Mouse (Mus musculus) ES-Bruce4 (cell line): Measurements from ENCODE around the gene Lrguk. TPM values are rescaled to one million over a fixed set of nuclear protein-coding genes. Genes with fewer than 3 reads are reported as not detected.

Experiments used
- H3K27ac ChIP-seq: 2 replicates; pipeline ENCODE4 v1.5.1; 2012; ENCODE audit warnings: low read length, inconsistent platforms; ENCODE audit not compliant: insufficient read depth
- H3K27me3 ChIP-seq: 2 replicates; pipeline ENCODE4 v1.6.1; 2012; ENCODE audit warnings: mild to moderate bottlenecking, low read length, inconsistent platforms; ENCODE audit not compliant: control insufficient read depth, poor library complexity, insufficient read depth, severe bottlenecking
- H3K36me3 ChIP-seq: 2 replicates; pipeline ENCODE4 v1.6.1; 2012; ENCODE audit warnings: inconsistent platforms, mild to moderate bottlenecking, low read length, moderate library complexity; ENCODE audit not compliant: control insufficient read depth, poor library complexity, insufficient read depth, severe bottlenecking
- H3K4me1 ChIP-seq: one replicate; pipeline ENCODE4 v1.8.1; 2011; ENCODE audit warnings: low read length; ENCODE audit not compliant: control insufficient read depth, insufficient read depth
- H3K4me3 ChIP-seq: 2 replicates; pipeline ENCODE4 v1.5.1; 2011; ENCODE audit warnings: low read depth, mild to moderate bottlenecking, low read length
- H3K9ac ChIP-seq: 2 replicates; pipeline ENCODE4 v1.6.1; 2012; ENCODE audit warnings: low read depth, mild to moderate bottlenecking, inconsistent platforms; ENCODE audit not compliant: poor library complexity, severe bottlenecking
- H3K9me3 ChIP-seq: replicated peaks from 2 replicates; pipeline ENCODE4 v1.6.1; 2012; ENCODE audit warnings: mild to moderate bottlenecking, low read length, inconsistent platforms; ENCODE audit not compliant: control insufficient read depth, poor library complexity, insufficient read depth, severe bottlenecking
- CTCF ChIP-seq: IDR thresholded peaks from one replicate; pipeline ENCODE4 v1.8.1; 2011; ENCODE audit warnings: low read depth, low read length
- EP300 ChIP-seq: IDR thresholded peaks from 2 replicates; pipeline ENCODE4 v1.6.1; 2011; ENCODE audit warnings: low read depth, low read length; ENCODE audit not compliant: insufficient read depth
- POLR2A ChIP-seq: IDR thresholded peaks from one replicate; pipeline ENCODE4 v1.8.1; 2011; ENCODE audit warnings: low read length; ENCODE audit not compliant: insufficient read depth
- polyA plus RNA-seq: library from polyadenylated mRNA; stranded (reverse); fragments of >200 nt; gene quantifications from 2 replicates; pipeline ENCODE4 v1.2.4, GENCODE M21; 2011; ENCODE audit warnings: low read depth; ENCODE audit not compliant: missing spikeins, insufficient read depth, insufficient read length

Lrguk gene
- polyA plus RNA-seq, 1 experiment, result 1.5 TPM

DNA sequence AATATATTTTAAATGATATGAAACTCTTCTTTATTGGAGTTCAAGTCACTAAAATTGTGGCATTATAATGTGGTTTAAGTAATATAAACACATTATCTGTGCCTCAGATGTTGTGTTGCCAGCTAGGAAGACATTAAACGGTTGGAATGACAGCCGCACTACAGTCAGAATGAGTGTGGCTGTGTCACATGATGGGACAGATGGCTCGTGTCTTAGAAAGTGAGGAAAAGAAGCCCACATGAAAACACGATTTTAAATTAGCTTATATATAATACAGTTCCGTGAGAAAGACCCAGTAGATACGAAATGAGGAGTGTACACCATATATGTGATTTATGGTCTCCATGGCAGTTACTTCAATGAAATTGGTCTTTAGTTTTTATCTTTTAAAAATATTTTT is 82.2 kb downstream of the Lrguk start:
- no peaks in the 10 kb centered on the region for H3K36me3 ChIP-seq
- no peak overlapping the region for H3K9ac ChIP-seq
- H3K27me3 ChIP-seq, result no peaks in the 10 kb centered on the region
- TF ChIP-seq CTCF, result no peak
- no peak for TF ChIP-seq POLR2A
- no peak for TF ChIP-seq EP300
- H3K4me3 ChIP-seq, result no peak overlapping the region
- no peaks in the 10 kb centered on the region for H3K9me3 ChIP-seq
- no peak overlapping the region for H3K27ac ChIP-seq
- H3K4me1 ChIP-seq, result no peaks in the 10 kb centered on the region

DNA sequence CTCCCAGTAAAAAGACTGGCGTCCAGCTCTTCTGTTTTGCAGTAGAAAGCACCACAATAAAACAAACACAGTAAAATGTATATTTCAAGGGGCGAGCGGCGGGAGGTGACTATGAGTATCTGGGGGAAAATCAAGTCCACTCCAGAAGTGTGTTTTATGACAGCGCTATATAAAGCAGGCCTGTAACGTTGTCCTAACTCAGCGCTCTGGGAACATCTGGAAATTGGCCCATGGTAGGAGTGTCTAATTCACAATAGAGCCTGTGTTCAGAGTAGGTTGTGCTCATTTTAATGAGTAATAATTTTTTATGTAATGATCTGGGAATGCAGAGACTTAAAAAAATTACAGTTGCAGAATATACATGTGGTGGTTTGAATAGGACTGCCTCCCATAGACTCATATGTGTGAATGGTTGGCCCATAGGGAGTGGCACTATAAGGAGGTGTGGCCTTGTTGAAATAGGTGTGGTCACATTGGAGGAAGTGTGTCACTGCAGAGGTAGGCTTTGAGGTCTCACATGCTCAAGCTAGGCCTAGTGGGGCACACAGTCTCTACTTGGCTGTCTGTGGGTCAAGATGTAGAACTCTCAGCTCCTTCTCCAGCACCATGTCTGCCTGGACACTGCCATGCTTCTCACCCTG is 87.7 kb downstream of the Lrguk start:
- Histone ChIP-seq H3K9ac (no peak overlapping the region), H3K27ac (no peak overlapping the region), H3K9me3 (no peaks in the 10 kb centered on the region), H3K4me1 (no peaks in the 10 kb centered on the region), H3K36me3 (no peaks in the 10 kb centered on the region), H3K4me3 (no peak overlapping the region), H3K27me3 (no peaks in the 10 kb centered on the region)
- no peak for TF ChIP-seq POLR2A

DNA sequence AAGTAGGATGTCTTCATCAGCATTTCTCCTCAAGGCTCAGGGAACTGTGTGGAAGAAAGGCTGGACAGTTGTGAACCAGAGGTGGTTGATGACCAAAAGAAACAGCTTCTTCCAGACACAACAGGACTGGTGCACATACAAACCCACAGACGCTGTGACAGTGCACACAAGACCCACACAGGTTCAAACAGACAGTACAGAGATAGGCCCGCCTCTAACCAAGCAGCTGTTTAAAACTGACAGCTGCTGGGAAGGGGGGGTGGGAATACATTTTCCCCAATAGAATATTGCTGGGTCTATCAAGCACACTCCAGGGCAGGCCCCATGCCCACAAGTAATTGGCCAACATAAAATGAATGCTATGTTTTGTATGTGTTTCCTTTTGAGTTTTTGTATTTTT is 95.2 kb downstream of the Lrguk start:
- H3K4me1 ChIP-seq, result no peaks in the 10 kb centered on the region
- no peaks in the 10 kb centered on the region for H3K27me3 ChIP-seq

DNA sequence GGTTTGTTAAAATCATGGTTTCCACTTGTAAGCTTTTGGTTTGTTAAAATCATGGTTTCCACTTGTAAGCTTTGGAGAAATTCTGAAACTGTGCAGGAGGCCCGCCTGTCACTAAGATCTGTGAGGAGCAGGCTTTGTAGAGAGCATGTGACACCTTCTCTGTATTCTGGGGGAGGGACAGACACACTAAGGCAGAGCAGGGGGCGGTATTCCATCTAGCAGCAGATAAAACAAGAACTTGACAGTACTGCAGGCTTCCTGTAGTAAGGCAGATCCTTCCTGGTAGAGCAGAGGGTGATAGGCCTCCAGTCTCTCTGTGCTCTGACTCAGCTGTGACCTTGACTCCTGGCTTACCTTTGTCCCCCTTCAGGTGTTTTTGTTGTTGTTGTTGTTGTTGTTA is 100.0 kb downstream of the Lrguk start:
- H3K9ac ChIP-seq, result no peak overlapping the region

More for the DNA sequence above, 95.2 kb downstream of the Lrguk start:
- H3K4me3 ChIP-seq, result no peak overlapping the region
- no peak overlapping the region for H3K27ac ChIP-seq
- H3K9ac ChIP-seq, result no peak overlapping the region
- H3K36me3 ChIP-seq, result no peaks in the 10 kb centered on the region
- no peaks in the 10 kb centered on the region for H3K9me3 ChIP-seq
- no peak for TF ChIP-seq EP300
- no peak for TF ChIP-seq POLR2A
- TF ChIP-seq CTCF, result no peak

DNA sequence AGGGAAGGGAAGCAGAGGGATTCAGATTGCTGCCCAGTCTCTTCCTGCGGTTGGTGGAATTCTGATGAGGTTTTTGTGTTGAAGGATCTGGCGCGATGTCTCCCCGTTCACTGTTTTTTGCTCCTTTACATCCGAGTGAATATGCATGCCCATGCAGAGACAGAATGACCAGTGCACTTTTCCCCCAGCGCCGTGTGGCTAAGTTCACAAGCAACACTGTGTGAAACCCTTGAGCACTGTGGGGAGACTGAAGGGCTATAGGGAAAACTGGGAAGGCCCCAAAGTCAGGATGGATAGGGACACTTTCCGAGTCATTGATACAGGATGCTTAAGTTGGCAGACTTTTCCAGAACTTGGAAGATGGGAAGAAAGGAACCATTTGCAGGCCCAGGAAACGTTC is 103.1 kb downstream of the Lrguk start:
- Histone ChIP-seq H3K4me3 (no peak overlapping the region), H3K27me3 (no peaks in the 10 kb centered on the region), H3K4me1 (no peaks in the 10 kb centered on the region), H3K9me3 (no peaks in the 10 kb centered on the region), H3K9ac (no peak overlapping the region), H3K36me3 (no peaks in the 10 kb centered on the region), H3K27ac (no peak overlapping the region)
- TF ChIP-seq POLR2A (no peak), EP300 (no peak), CTCF (no peak)

More for the DNA sequence above, 100.0 kb downstream of the Lrguk start:
- H3K27me3 ChIP-seq, result no peaks in the 10 kb centered on the region
- no peaks in the 10 kb centered on the region for H3K9me3 ChIP-seq
- no peak overlapping the region for H3K27ac ChIP-seq
- H3K4me3 ChIP-seq, result no peak overlapping the region
- no peak for TF ChIP-seq CTCF
- no peak for TF ChIP-seq POLR2A
- TF ChIP-seq EP300, result no peak
- no peaks in the 10 kb centered on the region for H3K36me3 ChIP-seq
- H3K4me1 ChIP-seq, result no peaks in the 10 kb centered on the region

DNA sequence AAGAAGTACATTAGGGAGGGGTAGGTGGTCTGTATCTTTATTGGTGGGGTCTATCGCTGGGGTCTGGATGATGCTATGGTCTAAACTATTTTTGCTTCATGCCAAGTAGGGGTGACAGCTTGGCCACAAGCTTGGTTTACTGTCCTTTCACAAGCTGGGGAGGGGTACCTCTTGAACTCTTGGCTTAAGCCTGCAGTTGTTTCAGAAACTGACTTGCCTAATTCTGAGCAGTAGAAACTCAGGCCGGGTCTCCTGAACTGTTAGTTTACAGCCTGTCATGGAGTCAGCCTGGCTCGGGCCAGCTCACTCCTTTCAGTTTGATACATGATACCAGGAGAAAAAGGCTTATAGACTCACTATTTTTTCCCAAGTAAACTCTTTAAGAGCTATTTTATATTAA is 109.1 kb downstream of the Lrguk start:
- Histone ChIP-seq H3K4me1 (no peaks in the 10 kb centered on the region), H3K36me3 (no peaks in the 10 kb centered on the region), H3K9ac (no peak overlapping the region), H3K27me3 (no peaks in the 10 kb centered on the region), H3K9me3 (no peaks in the 10 kb centered on the region), H3K4me3 (no peak overlapping the region), H3K27ac (no peak overlapping the region)
- TF ChIP-seq EP300, result no peak
- TF ChIP-seq POLR2A, result no peak
- TF ChIP-seq CTCF, result no peak

DNA sequence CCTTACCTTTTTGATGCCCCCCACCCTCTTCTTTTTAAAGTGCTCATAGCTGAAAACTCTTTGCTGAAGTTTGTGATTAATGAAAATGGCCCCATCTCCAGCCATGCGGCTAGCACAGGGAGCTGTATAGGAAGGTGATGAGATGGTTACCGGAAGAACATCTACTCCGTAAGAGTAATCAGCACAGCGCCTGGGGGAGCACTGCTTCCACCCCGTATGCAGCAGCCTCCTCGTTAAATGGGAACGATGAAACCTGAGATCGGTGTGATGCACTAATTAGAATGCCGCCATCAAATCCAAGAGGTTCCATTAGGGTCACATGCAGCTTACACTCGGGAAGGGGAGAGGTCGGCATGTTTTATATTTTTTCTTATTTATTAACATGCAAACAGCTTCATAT is 113.7 kb downstream of the Lrguk start:
- Histone ChIP-seq H3K27me3 (no peaks in the 10 kb centered on the region), H3K4me3 (no peak overlapping the region), H3K27ac (no peak overlapping the region), H3K9ac (no peak overlapping the region), H3K36me3 (no peaks in the 10 kb centered on the region), H3K9me3 (no peaks in the 10 kb centered on the region), H3K4me1 (no peaks in the 10 kb centered on the region)
- TF ChIP-seq EP300, result no peak
- TF ChIP-seq CTCF, result no peak
- TF ChIP-seq POLR2A, result no peak
